Mouse (Mus musculus): Measurements from ENCODE around the gene H2-K1. TPM values are rescaled to one million over a fixed set of nuclear protein-coding genes. Genes with fewer than 3 reads are reported as not detected.

The H2-K1 gene
- total RNA-seq, 1 experiment from 2014 or later, result 321 TPM

DNA sequence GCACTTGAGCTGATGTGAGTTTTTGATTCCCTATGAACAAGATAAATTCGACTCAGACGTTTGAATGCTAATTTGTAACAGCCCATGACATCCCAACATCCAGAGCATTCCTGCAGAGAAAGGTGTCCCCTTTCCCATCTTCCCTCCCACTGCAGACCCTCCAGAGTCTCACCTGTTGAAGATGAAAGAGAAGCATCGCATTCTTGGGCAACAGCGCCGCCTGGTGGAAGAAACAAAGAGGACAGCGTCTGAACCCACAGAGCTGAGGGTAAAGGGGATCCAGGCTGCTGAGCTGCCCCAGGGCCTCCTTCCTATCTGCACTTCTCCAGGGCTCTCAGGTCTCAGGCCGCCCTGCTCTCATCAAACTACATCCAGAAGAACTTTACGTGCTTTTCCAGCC is 18.0 kb downstream of the H2-K1 start:
- peak; percentile 69 for DNase-seq

DNA sequence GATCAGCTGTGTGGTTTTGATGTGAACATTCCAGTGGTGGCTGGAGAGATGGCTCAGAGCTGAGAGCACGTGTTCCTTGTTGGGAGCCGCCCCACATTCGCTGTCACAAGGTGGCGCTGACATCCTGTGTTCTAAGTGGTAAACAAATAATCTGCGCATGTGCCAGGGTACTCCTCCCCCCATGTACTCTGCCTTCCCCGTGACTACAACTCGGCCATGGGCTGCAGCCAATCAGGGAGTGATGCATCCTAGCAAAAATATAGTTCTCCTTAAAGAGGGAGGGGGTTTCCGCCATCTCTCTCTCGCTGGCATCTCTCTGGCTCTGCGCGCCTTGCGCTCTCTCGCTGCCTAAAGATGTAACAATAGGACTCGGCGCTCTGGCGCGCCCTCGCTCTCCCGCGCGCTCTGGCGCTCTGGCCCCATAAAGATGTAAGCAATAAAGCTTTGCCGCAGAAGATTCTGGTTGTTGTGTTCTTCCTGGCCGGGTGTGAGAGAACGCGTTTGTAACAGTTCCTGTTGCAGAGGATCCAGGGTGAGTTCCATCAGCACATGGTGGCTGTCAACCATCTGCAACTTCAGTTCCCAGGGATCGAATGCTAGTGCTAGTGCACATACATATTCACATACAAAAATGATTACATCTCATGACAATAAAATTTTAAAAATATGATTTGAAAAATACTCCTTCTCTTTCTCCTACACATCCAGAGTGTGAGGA is 18.8 kb downstream of the H2-K1 start:
- DNase-seq, result peak; percentile 78

DNA sequence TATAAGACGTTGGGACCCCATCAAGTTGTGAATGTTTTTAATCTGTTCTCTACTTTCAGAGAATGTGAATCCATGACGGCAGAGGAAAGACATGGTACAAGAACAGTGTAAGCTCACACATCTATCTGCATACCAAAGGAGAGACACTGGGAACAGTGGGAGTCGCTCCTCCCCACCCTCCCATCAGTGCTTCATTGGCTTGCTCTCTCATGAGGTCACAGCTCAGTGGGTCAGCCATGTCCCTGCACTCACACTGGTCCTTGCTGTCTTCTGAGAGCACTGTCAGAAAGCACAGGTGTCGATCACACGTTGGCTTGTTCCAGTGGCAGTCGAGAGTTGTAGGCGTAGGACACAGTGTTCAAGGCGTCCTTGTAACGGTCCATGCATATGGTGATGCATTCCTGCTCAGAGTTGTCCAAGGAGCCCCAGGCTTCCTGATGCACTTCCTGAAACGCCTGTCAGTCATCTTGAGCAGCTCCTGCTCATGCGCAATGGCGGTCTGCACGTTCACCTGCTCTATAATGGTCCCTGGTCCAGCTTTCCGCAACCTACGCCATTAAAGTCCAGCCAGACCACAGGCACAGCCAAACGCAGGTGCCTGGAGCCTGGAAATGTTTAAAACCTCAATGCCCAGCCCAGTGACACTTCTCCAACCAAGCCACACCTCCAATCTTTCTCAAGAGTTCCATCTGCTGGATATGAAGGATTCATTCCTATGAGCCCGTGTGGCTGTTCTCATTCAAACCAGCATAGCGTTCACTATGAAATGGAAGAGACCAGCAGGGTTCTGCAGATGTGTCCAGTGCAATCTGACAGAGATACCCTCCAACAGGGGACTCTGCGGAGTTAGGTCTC is 19.7 kb downstream of the H2-K1 start:
- DNase-seq, result no peak

DNA sequence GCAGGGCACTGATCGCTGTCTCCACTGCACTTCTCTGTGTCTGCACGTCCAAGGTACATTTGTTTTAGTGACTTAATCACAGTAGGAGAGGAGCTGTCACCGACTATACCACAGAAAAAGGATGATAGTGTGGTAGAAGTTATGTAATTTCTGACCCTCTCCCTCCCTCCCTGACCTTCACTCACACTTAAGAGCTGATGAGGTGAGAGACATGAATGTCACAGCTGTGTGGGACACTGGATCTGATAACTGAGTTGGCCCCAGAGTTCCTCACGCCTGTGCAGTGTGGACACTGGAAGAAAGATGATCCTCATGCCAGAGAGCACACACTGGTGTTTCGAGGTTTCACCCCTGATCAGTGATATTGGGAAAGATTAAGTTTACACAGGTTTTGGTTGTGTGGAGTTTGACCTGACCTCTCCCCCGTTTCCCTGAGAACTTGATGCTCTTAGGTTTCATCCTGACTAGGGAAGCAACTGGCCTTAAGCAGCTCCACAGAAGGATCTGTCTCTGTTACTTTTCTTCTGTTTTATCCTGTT is 20.6 kb downstream of the H2-K1 start:
- no peak for DNase-seq

DNA sequence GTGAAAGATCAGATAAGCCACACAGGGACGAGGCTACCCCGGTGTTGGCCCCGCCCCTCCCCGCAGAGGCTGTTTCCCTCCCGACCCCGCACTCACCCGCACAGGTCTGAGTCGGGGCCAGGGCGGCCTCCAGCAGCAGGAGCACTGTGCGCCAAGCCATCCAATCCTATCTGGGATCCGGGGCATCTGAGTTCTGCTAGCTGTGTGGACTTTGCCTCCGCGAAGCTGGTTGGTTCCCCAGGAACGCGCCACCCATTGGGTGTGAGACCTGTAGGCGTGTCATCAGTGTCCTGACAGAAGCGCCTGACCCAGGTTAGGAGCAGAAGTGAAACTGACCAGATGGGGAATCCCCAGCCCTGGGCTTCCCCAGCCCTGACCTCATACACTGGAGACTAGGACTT is 21.5 kb downstream of the H2-K1 start:
- peak; percentile 75 for DNase-seq

DNA sequence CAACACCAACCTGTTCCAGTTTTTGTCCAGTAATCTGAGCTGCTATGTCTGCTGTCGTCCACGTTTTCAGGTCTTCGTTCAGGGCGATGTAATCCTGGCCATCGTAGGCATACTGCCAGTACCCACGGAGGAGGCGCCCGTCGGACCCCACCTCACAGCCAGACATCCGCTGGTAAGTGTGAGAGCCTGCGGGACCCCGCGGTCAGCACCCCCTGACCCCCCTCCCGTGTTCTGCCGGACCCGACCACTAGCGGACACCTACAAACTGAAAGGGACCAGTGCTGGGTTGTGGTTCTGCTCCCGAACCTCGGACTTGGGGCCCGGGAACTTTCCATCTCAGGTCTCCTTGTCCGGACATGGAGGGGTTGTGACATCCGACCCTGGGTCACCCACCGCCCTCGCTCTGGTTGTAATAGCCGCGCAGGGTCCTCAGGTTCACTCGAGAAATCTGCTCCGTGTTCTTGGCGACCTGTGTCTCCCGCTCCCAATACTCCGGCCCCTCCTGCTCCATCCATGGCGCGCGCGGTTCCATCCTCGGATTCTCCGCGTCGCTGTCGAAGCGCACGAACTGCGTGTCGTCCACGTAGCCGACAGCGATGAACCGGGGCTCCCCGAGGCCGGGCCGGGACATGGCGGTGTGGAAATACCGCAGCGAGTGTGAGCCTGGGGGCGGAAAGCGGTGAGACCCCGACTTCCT is 22.1 kb downstream of the H2-K1 start:
- no peak for DNase-seq

DNA sequence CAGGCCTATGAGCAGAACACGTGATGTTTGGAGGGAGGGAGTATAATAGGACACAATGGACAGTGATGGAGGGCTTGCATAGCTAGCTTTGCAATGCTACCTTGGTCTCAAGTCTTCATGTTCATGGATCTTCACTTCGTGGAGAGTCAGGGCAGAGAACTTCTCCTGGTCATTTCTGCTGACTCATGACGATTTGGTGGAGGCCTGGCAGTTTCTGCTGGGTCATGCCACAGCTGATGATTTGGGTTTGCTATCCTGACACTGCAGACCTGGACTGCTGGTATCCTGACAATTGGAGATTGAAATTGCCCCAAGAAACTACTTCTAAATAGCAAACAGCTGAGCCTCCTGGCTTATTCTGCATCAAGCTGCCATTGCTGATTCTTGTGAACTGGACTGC is 26.6 kb downstream of the H2-K1 start:
- DNase-seq, result no peak

DNA sequence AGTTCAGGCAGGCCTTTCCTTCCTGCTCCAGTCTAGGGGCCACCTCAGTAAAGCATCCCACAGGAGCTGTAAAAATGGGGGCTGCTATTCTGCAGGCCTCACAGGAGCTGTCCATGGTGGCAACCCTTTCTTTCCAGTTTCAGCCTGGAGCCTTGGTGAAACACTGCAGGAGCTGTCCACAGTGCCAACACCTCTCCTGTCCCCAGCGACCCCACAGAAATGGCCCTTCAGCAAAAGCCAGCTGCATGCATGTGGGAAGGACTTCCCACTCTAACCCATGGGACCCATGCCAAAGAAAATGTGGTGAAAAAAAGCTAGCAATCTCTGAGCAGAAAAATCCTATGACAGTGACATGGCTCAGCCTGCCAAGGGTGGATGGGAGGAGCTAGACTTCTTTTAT is 27.5 kb downstream of the H2-K1 start:
- no peak for DNase-seq

DNA sequence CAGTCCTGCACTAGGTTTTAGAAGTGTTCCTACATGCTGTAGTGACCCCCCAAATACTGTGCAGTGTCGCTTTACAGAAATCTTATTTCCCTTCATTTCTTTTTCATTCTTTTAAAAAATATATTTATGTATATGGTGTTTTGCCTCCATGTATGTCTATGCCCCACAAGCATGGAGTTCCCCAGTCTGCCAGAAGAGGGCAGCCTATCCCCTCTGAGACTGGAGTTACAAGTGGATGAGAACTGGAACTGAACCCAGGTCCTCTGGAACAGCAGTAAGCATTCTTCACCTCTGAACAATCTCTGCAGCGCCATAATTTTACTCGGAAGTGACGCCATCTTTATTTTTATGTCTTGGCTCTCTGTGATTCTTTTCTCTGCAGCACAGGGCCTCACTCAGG is 30.8 kb downstream of the H2-K1 start:
- DNase-seq, result no peak

DNA sequence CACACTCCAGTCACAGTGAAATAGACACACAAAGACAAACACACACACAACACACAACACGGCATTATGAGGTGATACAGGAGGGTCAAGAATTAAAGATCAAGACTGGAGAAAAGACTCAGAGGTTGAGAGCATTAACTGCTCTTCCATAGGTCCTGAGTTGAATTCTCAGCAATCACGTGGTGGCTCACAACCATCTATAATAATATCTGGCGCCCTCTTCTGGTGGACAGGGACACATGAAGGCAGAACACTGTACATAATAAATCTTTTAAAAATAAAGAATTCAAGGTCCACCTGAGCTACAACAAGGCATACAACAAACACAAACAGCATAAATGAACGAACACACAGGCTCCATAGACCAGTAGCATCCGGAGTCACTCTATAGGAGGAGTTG is 31.2 kb downstream of the H2-K1 start:
- DNase-seq, result no peak

DNA sequence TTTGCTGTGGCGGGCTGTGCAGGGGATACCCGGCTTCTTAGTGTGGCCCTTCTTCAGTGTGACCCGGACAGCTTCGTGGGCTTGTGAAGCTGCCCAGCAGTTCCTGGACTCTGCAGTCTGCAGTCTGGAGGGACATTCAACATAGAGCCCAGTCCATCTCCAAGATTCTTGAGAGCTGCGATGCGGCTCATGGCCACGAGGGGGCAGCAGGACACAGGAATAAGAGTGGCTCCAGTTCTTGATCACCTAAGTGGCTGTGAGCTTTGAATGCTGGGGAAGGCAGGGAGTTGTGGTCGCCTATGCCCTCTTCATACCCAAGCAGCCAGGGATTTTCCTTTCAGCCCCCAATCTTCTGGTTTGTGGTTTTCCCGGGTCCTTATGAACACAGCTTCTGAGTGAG is 31.7 kb downstream of the H2-K1 start:
- peak; percentile 78 for DNase-seq

DNA sequence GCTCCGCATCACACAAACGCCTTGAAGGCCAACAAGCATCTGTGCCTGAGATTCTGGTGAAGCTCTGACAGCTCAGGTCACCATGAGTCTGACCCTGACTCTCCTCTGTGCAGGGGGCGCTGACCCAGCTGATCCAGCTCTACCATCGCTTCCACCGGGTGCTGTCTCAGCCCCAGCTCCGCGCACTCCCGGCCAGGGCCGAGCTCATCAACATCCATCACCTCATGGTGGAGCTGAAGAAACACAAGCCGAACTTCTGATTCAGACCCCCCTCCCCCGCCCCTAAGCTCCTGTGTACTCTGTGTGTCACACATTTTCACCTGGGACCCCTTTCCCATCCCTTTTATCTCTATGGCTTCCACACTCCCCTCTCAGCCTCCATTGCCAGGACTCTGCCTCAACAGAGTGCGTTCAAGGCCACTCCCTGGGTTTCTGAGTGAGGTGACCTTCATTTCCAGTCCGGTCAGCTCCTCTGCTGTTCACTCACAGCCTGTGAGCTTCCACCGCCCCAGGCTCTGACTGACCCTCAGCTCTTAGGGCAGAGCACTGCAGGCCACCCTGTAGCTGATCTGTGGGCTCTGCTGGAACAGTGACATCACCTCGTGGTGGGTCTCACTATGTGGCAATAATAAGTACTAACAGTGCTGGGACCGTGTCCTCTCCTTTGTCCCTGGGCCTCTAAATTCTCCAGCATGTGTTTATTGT is 34.1 kb downstream of the H2-K1 start:
- no peak for DNase-seq

DNA sequence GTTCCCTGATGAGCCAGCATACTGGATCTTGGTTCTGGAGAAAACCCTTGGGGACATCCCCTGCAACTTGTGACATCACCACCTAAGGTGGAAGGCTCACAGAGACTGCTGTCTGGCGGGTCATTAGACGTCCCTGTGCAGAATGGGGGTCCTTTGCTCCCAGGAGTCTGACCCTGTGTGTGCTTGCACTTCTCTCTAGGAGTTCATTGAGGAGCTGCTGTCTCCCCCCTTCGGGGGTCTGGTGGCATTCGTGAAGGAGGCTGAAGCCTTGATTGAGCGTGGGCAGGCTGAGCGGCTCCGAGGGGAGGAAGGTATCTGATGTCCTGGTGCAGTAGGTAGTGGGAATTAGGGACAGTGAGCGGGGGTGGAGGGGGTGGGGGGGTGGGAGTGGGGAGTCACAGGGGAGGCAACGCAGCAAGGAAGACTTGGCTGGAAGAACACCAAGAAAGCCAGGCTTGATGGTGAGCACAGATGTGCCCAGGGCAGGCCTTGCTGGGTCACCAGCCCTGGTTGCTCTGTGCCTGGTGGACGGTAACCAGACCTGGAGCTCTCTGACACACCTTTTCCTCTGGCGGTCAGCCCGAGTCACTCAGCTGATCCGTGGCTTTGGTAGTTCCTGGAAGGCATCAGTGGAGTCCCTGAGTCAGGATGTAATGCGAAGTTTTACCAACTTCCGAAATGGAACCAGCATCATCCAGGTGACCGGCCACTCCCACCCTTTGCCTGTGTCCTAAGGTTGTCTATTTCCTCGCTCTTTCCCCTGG is 34.9 kb downstream of the H2-K1 start:
- DNase-seq, result no peak

DNA sequence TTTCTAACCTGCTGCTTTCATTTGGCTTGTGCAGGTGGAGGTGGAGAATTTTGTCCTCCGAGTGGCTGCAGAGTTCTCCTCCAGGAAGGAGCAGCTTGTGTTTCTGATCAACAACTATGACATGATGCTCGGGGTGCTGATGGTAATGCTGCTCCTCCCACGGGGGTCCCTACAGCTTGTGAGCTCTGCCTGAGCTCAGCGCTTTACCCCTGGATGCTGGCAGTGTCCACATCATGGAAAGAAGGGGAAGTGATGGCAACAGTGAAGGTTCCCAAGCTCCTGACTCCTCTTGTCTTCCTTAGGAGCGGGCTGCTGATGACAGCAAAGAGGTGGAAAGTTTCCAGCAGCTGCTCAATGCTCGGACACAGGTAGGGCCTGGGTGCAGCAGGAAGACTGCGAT is 37.3 kb downstream of the H2-K1 start:
- DNase-seq, result no peak

DNA sequence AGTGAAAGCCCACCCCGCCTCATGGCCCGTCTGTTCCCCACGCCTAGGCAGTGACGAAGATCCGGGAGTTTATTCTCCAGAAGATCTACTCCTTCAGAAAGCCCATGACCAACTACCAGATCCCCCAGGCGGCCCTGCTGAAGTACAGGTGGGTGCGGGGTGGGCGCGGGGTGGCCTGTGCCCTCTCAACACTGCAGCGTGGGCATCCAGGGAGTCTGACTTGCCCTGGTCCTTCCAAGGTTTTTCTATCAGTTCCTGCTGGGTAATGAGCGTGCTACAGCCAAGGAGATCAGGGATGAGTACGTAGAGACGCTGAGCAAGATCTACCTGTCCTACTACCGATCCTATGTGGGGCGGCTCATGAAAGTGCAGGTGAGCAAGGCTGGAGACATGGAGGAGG is 40.2 kb downstream of the H2-K1 start:
- DNase-seq, result no peak

DNA sequence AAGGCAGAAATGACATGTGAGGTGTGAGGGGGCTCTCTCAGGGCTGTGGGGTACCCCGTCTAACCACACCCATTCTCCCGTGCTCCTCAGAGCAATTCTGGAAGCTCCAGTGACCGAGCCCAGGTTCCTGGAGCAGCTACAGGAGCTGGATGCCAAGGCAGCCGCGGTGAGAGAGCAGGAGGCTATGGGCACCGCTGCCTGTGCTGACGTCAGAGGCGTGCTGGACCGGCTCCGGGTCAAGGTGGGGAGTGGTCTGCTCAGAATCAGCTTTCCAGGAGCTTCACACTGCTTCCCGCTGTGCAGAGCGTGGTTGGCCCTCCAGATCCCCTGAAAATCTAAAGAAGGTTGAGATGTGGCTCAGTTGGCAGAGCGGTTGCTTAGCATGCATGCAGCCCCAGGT is 41.0 kb downstream of the H2-K1 start:
- DNase-seq, result no peak

DNA sequence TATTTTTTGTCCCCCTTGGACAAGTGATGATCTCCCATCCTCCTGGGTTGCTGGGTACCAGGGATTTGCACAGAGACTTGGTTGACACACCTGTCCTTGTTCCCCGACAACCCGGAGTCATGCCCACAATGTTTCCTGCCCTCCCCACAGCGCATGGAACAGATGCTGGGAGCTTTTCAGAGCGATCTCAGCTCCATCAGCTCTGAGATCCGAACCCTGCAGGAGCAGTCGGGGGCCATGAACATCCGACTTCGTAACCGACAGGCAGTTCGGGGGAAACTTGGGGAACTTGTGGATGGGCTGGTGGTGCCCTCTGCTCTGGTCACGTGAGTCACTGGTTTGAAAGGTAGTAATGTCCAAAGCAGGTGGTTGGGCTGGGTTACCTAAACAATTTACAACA is 41.7 kb downstream of the H2-K1 start:
- DNase-seq, result no peak

DNA sequence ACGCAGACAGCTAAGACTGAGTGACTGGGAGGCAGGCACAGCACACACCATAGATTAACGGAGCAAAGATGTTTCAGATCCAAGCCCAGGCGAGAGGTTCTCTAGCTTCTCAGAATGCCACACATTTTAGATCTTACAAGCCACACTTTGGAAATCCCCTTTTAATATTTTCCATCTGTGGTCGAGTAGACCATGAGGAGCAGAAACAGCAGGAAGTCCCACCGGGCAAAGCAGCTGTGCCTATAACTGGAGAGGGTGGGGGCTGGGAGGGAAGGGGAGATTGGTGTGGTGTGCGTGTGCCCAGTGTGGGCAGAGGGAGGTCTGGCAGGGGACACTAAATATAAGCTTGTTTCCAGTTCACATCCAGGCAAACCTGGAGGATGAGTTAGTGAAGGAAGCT is 42.7 kb downstream of the H2-K1 start:
- DNase-seq, result no peak

DNA sequence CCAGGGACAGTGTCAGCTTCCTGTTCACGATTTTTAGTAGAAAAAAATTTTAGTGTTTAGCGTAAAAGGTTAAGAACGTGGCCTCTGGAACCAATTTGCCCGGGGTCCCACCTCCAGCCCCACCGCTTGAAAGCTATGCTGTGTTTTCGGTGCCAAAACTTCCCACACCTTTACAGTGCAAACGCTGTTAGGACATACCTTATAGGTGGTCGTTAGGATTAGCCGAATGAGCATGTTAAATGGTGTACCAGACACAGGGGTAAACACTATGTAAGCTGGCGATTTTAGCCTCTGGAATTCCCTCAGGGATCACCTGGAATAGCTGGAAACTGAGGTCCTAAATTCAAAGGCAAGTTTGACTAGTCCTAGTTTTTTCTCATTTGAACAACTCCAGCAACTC is 43.8 kb downstream of the H2-K1 start:
- DNase-seq, result no peak

DNA sequence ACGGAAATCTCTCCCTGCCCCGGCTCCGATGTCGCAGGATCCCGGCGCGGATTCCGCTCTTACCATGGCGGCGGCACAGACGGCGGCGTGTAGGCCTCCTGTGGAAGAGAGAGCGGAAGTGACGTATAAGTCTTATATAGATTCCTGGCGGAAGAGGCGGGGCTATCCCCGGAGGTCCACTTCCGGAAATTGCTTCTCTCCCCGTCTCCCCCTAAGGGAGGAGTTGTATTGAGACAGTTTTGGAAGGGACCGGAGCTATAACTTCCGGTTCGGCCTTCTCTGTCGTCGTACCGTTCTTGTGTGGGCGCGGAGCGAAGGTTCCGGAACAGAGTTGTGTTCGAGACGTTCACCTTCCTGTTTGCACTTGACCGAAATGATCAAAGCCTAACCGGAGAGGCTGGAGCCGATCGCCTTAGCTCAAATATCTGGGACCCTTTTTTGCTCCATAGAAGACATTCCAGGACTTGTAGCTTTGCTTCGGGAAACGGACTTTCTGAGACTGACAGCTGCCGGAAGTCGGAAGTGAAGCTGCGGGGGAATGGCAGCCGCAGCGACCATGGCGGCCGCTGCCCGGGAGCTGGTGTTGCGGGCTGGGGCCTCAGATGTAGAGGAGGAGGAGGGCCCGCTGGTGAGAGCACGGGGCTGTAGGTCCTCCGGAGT is 44.5 kb downstream of the H2-K1 start, which contains the start of the genes Vps52 and Rps18:
Gene Vps52, plus strand, starts transcription at position 258 of the 660 bp plus-strand sequence.
Gene Rps18, minus strand, starts transcription at position 447 of the 660 bp plus-strand sequence.
- peak; percentile 83 for DNase-seq

All from adrenal gland, postnatal 25 days (tissue).